Mouse (Mus musculus): ENCODE data around the gene Stau1.

DNA sequence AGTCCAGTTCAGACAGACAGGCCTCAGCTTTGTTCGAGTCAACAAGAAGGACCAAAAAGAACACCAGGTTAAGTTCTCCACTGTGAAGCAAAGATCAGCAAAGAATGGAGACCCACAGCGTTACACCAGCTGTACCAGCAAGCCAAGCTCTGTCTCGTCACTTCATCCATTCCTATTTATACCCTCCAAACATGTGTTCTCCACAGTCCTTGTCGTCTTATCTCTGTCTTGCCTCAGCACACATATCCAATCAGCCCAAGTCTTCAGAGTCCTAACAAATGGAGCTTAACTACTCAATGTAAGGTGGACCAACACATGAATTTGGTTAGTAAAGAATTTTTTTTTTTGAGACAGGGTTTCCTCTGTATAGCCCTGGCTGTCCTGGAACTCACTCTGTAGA, 13.4 kb upstream of the Stau1 start:
- TF ChIP-seq CTCF (IDR thresholded peaks at IDR 0.05; ENCODE audit: borderline replicate concordance, insufficient read depth, low read length) (no peak), POLR2A (IDR thresholded peaks at IDR 0.05; ENCODE audit: low read depth, low read length) (no peak)
